Mouse (Mus musculus) CH12.LX (cell line): Measurements from ENCODE around the gene Selenos. TPM values are rescaled to one million over a fixed set of nuclear protein-coding genes. Genes with fewer than 3 reads are reported as not detected.

Experiments
- DNase-seq: peaks from one replicate; pipeline ENCODE4 v3.0.0-alpha.2; 2013; ENCODE audit errors: extremely low read depth
- H3K27ac ChIP-seq: 2 replicates; pipeline ENCODE4 v1.5.1; 2012; ENCODE audit warnings: low read depth, mild to moderate bottlenecking, control low read depth, moderate library complexity; ENCODE audit not compliant: insufficient read depth
- H3K27me3 ChIP-seq: replicated peaks from 2 replicates; pipeline ENCODE3; 2012; ENCODE audit warnings: inconsistent platforms
- H3K36me3 ChIP-seq, 2 experiments: replicated peaks in 1 of 2; 2 replicates each; pipeline versions ENCODE3 to v1.6.1; 2012; ENCODE audit warnings: inconsistent platforms in 1 of 2, low read length in 1 of 2, mild to moderate bottlenecking in 1 of 2, mixed read lengths in 1 of 2, moderate library complexity in 1 of 2; ENCODE audit not compliant: control insufficient read depth in 1 of 2, insufficient read depth in 1 of 2
- H3K4me1 ChIP-seq, 2 experiments: 2 replicates each; pipeline ENCODE4 v1.6.1; 2012; ENCODE audit warnings: inconsistent platforms in 1 of 2, moderate library complexity in 1 of 2; ENCODE audit not compliant: insufficient read depth in 2 of 2, control insufficient read depth in 1 of 2
- H3K4me2 ChIP-seq: 2 replicates; pipeline ENCODE4 v1.6.1; 2012; ENCODE audit warnings: low read depth, mild to moderate bottlenecking, control low read depth; ENCODE audit not compliant: poor library complexity, insufficient read depth, severe bottlenecking
- H3K4me3 ChIP-seq, 3 experiments: fragments of 150-350 bp in 1 of 3; sonication (generic) in 1 of 3; replicated peaks in 1 of 3; 2 replicates each; pipeline versions ENCODE3 to v1.5.1; 2011 to 2012; ENCODE audit warnings: low read depth in 2 of 3, low read length in 2 of 3, mild to moderate bottlenecking in 2 of 3, moderate library complexity in 2 of 3, control low read depth in 1 of 3, improper control_type of control experiment in 1 of 3, inconsistent platforms in 1 of 3, mixed read lengths in 1 of 3; ENCODE audit not compliant: poor library complexity in 1 of 3
- H3K79me2 ChIP-seq: replicated peaks from 2 replicates; pipeline ENCODE4 v1.6.1; 2012; ENCODE audit warnings: mild to moderate bottlenecking, moderate library complexity; ENCODE audit not compliant: control insufficient read depth, poor library complexity, insufficient read depth, severe bottlenecking; ENCODE audit errors: extremely low read depth
- H3K9ac ChIP-seq: 2 replicates; pipeline ENCODE4 v1.6.1; 2012; ENCODE audit warnings: low read depth, mild to moderate bottlenecking, control low read depth, moderate library complexity; ENCODE audit not compliant: insufficient read depth
- H3K9me3 ChIP-seq: replicated peaks from 2 replicates; pipeline ENCODE3; 2012; ENCODE audit warnings: low read length, inconsistent platforms, mixed read lengths
- CHD1 ChIP-seq: IDR thresholded peaks from 2 replicates; pipeline ENCODE4 v1.6.1; 2012; ENCODE audit warnings: low read depth, low read length, improper control_type of control experiment, inconsistent platforms
- CHD2 ChIP-seq: IDR thresholded peaks from 2 replicates; pipeline ENCODE4 v1.6.1; 2011; ENCODE audit warnings: low read length, improper control_type of control experiment
- CTCF ChIP-seq, 2 experiments: IDR thresholded peaks in 1 of 2; conservative IDR thresholded peaks in 1 of 2; 2 replicates each; pipeline ENCODE4 v1.5.1; 2011 to 2012; ENCODE audit warnings: low read depth in 2 of 2, low read length in 2 of 2, improper control_type of control experiment in 1 of 2, inconsistent platforms in 1 of 2, mild to moderate bottlenecking in 1 of 2, moderate library complexity in 1 of 2
- E2F4 ChIP-seq: IDR thresholded peaks from 2 replicates; pipeline ENCODE4 v1.6.1; 2011; ENCODE audit warnings: low read depth, low read length, improper control_type of control experiment; ENCODE audit not compliant: insufficient replicate concordance
- ELF1 ChIP-seq: IDR thresholded peaks from 2 replicates; pipeline ENCODE4 v1.6.1; 2014; ENCODE audit warnings: low read depth, mild to moderate bottlenecking, inconsistent platforms, low read length, improper control_type of control experiment
- EP300 ChIP-seq: IDR thresholded peaks from 2 replicates; pipeline ENCODE4 v1.6.1; 2011; ENCODE audit warnings: low read length, improper control_type of control experiment
- ETS1 ChIP-seq: conservative IDR thresholded peaks from 2 replicates; pipeline ENCODE4 v1.6.1; 2012; ENCODE audit warnings: low read depth, mild to moderate bottlenecking, inconsistent platforms, low read length, improper control_type of control experiment, moderate library complexity
- HCFC1 ChIP-seq: IDR thresholded peaks from 2 replicates; pipeline ENCODE4 v1.6.1; 2012; ENCODE audit warnings: low read depth, mild to moderate bottlenecking, inconsistent platforms, low read length, improper control_type of control experiment
- JUN ChIP-seq: IDR thresholded peaks from 2 replicates; pipeline ENCODE4 v1.6.1; 2011; ENCODE audit warnings: low read depth, mild to moderate bottlenecking, low read length, improper control_type of control experiment, moderate library complexity; ENCODE audit not compliant: insufficient read depth
- JUND ChIP-seq: conservative IDR thresholded peaks from 2 replicates; pipeline ENCODE4 v1.6.1; 2011; ENCODE audit warnings: low read depth, low read length, improper control_type of control experiment
- MAFK ChIP-seq: IDR thresholded peaks from 2 replicates; pipeline ENCODE4 v1.6.1; 2011; ENCODE audit warnings: low read length, improper control_type of control experiment; ENCODE audit not compliant: insufficient replicate concordance
- MAX ChIP-seq: IDR thresholded peaks from 2 replicates; pipeline ENCODE4 v1.6.1; 2011; ENCODE audit warnings: low read length, improper control_type of control experiment
- MAZ ChIP-seq: IDR thresholded peaks from 2 replicates; pipeline ENCODE4 v1.6.1; 2012; ENCODE audit warnings: low read depth, mild to moderate bottlenecking, inconsistent platforms, low read length, improper control_type of control experiment, moderate library complexity
- MEF2A ChIP-seq: IDR thresholded peaks from 2 replicates; pipeline ENCODE4 v1.6.1; 2014; ENCODE audit warnings: low read depth, mild to moderate bottlenecking, inconsistent platforms, low read length, improper control_type of control experiment, borderline replicate concordance
- MXI1 ChIP-seq: IDR thresholded peaks from 2 replicates; pipeline ENCODE4 v1.6.1; 2011; ENCODE audit warnings: mild to moderate bottlenecking, low read depth, low read length, improper control_type of control experiment
- MYC ChIP-seq: IDR thresholded peaks from 2 replicates; pipeline ENCODE4 v1.6.1; 2011; ENCODE audit warnings: low read depth, mild to moderate bottlenecking, improper control_type of control experiment, low read length
- NELFE ChIP-seq: IDR thresholded peaks from 2 replicates; pipeline ENCODE4 v1.6.1; 2011; ENCODE audit warnings: low read depth, low read length, improper control_type of control experiment
- PAX5 ChIP-seq: IDR thresholded peaks from 2 replicates; pipeline ENCODE4 v1.6.1; 2012; ENCODE audit warnings: low read length, inconsistent platforms, mixed read lengths
- POLR2A ChIP-seq: IDR thresholded peaks from 2 replicates; pipeline ENCODE4 v1.6.1; 2011; ENCODE audit warnings: low read depth, mild to moderate bottlenecking, improper control_type of control experiment, low read length
- RAD21 ChIP-seq: IDR thresholded peaks from 2 replicates; pipeline ENCODE4 v1.6.1; 2011; ENCODE audit warnings: low read depth, mild to moderate bottlenecking, low read length, improper control_type of control experiment, moderate library complexity
- RCOR1 ChIP-seq: conservative IDR thresholded peaks from 2 replicates; pipeline ENCODE4 v1.6.1; 2012; ENCODE audit warnings: low read depth, mild to moderate bottlenecking, inconsistent platforms, low read length, improper control_type of control experiment
- TBP ChIP-seq: conservative IDR thresholded peaks from 2 replicates; pipeline ENCODE4 v1.6.1; 2011; ENCODE audit warnings: low read depth, low read length, improper control_type of control experiment
- TCF12 ChIP-seq: IDR thresholded peaks from 2 replicates; pipeline ENCODE4 v1.6.1; 2014; ENCODE audit warnings: low read depth, mild to moderate bottlenecking, inconsistent platforms, low read length, improper control_type of control experiment
- UBTF ChIP-seq: IDR thresholded peaks from 2 replicates; pipeline ENCODE4 v1.6.1; 2012; ENCODE audit warnings: low read depth, mild to moderate bottlenecking, inconsistent platforms, low read length, improper control_type of control experiment, moderate library complexity
- USF1 ChIP-seq: IDR thresholded peaks from 2 replicates; pipeline ENCODE4 v1.6.1; 2014; ENCODE audit warnings: low read depth, mild to moderate bottlenecking, inconsistent platforms, low read length, improper control_type of control experiment
- USF2 ChIP-seq: conservative IDR thresholded peaks from 2 replicates; pipeline ENCODE4 v1.6.1; 2011; ENCODE audit warnings: low read depth, low read length, improper control_type of control experiment
- ZC3H11A ChIP-seq: IDR thresholded peaks from 2 replicates; pipeline ENCODE4 v1.6.1; 2012; ENCODE audit warnings: low read depth, mild to moderate bottlenecking, inconsistent platforms, low read length, improper control_type of control experiment
- ZMIZ1 ChIP-seq: IDR thresholded peaks from 2 replicates; pipeline ENCODE4 v1.6.1; 2012; ENCODE audit warnings: low read depth, mild to moderate bottlenecking, inconsistent platforms, low read length, improper control_type of control experiment
- ZNF384 ChIP-seq: IDR thresholded peaks from 2 replicates; pipeline ENCODE4 v1.6.1; 2012; ENCODE audit warnings: low read depth, low read length, improper control_type of control experiment, inconsistent platforms
- dilution Hi-C: fragments of 300-500 bp; cut with MboI; formaldehyde crosslinking; loops from 2 replicates; pipeline ENCODE4 v1.14.3; 2020; ENCODE audit warnings: low sequenced_read_pairs; ENCODE audit not compliant: extremely low pct_unique_long_range_greater_than_20kb, extremely low pct_ligation_motif_present
- in situ Hi-C: fragments of 300-500 bp; cut with MboI; formaldehyde crosslinking; loops from 3 replicates; pipeline ENCODE4 v1.14.3; 2019; ENCODE audit warnings: low sequenced_read_pairs, low pct_ligation_motif_present, low pct_unique_long_range_greater_than_20kb, mixed read lengths
- polyA plus RNA-seq: library from polyadenylated mRNA; unstranded; fragments of >175 nt; gene quantifications from 2 replicates; pipeline ENCODE4 v1.2.1, GENCODE M21; 2012; ENCODE audit warnings: low read depth; ENCODE audit not compliant: insufficient read length
- total RNA-seq, 2 experiments: library from RNA; depleted of rRNA; stranded (reverse); fragments of 300-350 nt in 1 of 2; fragments of >200 nt in 1 of 2; gene quantifications; 2 replicates each; pipeline ENCODE4 v1.2.3; 2012 to 2014

The Selenos gene
- total and polyA plus RNA-seq, 3 experiments, result 75.0 to 112 (median 101) TPM

DNA sequence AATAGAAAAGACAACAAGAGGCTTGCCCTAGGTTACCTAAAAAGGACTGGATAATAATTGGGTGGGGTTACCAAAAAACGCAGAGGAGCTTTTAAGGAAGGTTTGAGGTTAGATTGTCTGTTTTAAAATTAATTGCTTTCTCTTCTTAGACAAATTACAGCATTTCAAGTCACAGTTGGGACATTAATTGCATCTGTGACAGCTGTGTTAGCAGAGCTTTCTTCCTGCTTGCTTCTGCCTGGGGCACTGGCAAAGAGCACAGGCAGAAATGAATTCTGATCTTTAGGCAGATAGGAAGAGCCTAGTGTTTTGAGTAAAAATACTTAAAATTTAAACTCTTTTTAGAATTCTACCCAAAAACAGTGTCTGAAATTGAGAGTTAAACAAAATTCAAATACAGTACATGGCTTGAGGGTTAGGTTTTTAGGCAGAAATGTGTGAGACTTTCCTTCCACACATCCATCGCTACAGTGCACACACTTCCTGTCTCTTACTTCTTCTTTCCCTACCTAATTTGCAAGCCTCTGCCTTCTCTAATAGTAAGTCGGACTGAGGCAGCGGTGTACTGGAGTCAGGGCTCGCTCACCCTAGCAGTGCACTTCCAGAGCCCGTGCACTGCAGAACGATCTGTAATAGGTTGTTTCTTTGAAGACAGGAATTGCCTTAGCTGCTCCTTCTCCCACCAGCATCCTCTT, 41.4 kb downstream of the Selenos start:
- in situ Hi-C loops, result no loop called here
- Histone ChIP-seq H3K9ac (peak overlapping the region; percentile 8; the same call in 1 of the 2 replicates), H3K27ac (no peak overlapping the region), H3K4me2 (peak overlapping the region; percentile 74), H3K4me1 (peaks cover 10 to 61% of the 10 kb centered on the region in 2 experiments), H3K4me3 (no peak overlapping the region), H3K27me3 (peaks cover 3% of the 10 kb centered on the region), H3K79me2 (no peaks in the 10 kb centered on the region), H3K36me3 (peaks cover 0 to 5% of the 10 kb centered on the region in 2 experiments), H3K9me3 (no peaks in the 10 kb centered on the region)
- TF ChIP-seq JUN (no peak), USF1 (no peak), ELF1 (peak; percentile 46; the same call in 1 of the 2 replicates), ETS1 (peak; percentile 34; the same call in 1 of the 2 replicates), EP300 (peak; percentile 64; the same call in 1 of the 2 replicates), TCF12 (peak; percentile 27; the same call in 1 of the 2 replicates), MAX (no peak), RAD21 (no peak; the same call in 1 of the 2 replicates), E2F4 (no peak), UBTF (no peak), NELFE (no peak), POLR2A (no peak), ZMIZ1 (no peak), MEF2A (0 out of 2 replicates have a peak, but pooled peaks have one; percentile 34), CHD2 (no peak)
- peak; percentile 74 for DNase-seq
- dilution Hi-C loops, result no loop called here

DNA sequence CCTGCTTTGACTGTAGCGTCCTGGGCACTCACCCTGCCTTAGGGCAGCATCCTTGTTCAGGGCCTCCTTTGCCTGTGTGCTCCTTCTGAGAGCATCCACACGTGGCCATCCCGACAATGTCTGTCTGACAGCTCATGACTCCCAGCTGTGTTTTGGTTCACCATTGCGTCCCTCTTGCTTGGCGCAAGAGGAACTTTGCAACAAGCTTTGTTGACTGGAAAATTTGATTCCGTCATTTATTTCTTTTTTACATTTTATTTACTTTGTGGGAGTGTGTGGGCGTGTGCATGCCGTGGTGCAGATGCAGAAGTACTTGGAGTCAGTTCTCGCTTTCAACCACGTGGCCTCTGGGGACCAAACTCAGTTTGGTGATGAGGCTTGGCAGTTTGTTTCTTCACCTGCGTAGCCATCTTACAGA, 45.1 kb downstream of the Selenos start:
- H3K9me3 ChIP-seq, result no peaks in the 10 kb centered on the region
- H3K4me2 ChIP-seq, result peak overlapping the region; percentile 55
- peak; percentile 73 for DNase-seq
- no peak for TF ChIP-seq UBTF
- TF ChIP-seq ZMIZ1, result no peak
- TF ChIP-seq ZNF384, result no peak
- no peak for TF ChIP-seq E2F4
- no peak for TF ChIP-seq ELF1
- TF ChIP-seq MEF2A, result 0 out of 2 replicates have a peak, but pooled peaks have one; percentile 17
- TF ChIP-seq JUN, result no peak
- no peak for TF ChIP-seq MAZ
- no peak for TF ChIP-seq CHD2
- TF ChIP-seq CHD1, result no peak
- no peak for TF ChIP-seq NELFE
- TF ChIP-seq MXI1, result peak; percentile 75; the same call in 1 of the 2 replicates
- TF ChIP-seq MAFK, result peak; percentile 74
- no peak for TF ChIP-seq RCOR1
- TF ChIP-seq PAX5, result no peak
- TF ChIP-seq MAX, result peak; percentile 87
- peak; percentile 32; the same call in 1 of the 2 replicates for TF ChIP-seq ETS1
- TF ChIP-seq HCFC1, result no peak
- peak; percentile 82 for TF ChIP-seq MYC
- TF ChIP-seq EP300, result peak; percentile 49; the same call in 1 of the 2 replicates
- no peak for TF ChIP-seq TBP
- TF ChIP-seq ZC3H11A, result no peak
- TF ChIP-seq CTCF (conservative IDR thresholded peaks at IDR 0.05 in 1 of 2, IDR thresholded peaks at IDR 0.05 in 1 of 2; ENCODE audit: low read depth in 2 of 2, low read length in 2 of 2), result no peak
- no peak for TF ChIP-seq JUND
- no peak for TF ChIP-seq RAD21
- no peak for TF ChIP-seq POLR2A
- 0 out of 2 replicates have a peak, but pooled peaks have one; percentile 6 for TF ChIP-seq USF2

More for the DNA sequence above, 45.1 kb downstream of the Selenos start:
- dilution Hi-C loops (no loop called here), in situ Hi-C loops (no loop called here)
- Histone ChIP-seq H3K9ac (no peak overlapping the region), H3K27me3 (peaks cover 3% of the 10 kb centered on the region), H3K79me2 (no peaks in the 10 kb centered on the region), H3K4me3 (peak overlapping the region in 1 of 3 experiments; percentile 37), H3K27ac (no peak overlapping the region), H3K4me1 (peaks cover 10 to 42% of the 10 kb centered on the region in 2 experiments), H3K36me3 (peaks cover 0 to 10% of the 10 kb centered on the region in 2 experiments)
